Mouse (Mus musculus) lung, postnatal 4 days (tissue): ENCODE measurements around the gene Tecta.

Source experiments
- DNase-seq, 2 experiments: peaks; one replicate each; pipeline ENCODE4 v3.0.0; 2021

The Tecta gene

GRCm38 (mm10) chr9:42399829-42400228, at the start of gene Tecta:
TSS of gene Tecta (minus strand) at chr9:42399929.
- no peak for DNase-seq

- no peak for DNase-seq
Observed at GRCm38 (mm10) chr9:42449043-42449442, 49.3 kb upstream of the Tecta start.

- DNase-seq: no peak
Observed at GRCm38 (mm10) chr9:42442100-42442499, 42.4 kb upstream of the Tecta start.

- DNase-seq: no peak
Observed at GRCm38 (mm10) chr9:42441234-42441633, 41.5 kb upstream of the Tecta start.

- no peak for DNase-seq
Observed at GRCm38 (mm10) chr9:42439446-42439845, 39.7 kb upstream of the Tecta start.

GRCm38 (mm10) chr9:42432155-42432554, 32.4 kb upstream of the Tecta start:
- DNase-seq: no peak

- no peak for DNase-seq
Observed at GRCm38 (mm10) chr9:42431606-42432005, 31.9 kb upstream of the Tecta start.

GRCm38 (mm10) chr9:42428060-42428924, 28.6 kb upstream of the Tecta start:
- DNase-seq: peak; percentile 48 to 50

- DNase-seq: peak; percentile 18 to 38
Observed at GRCm38 (mm10) chr9:42426661-42427358, 27.1 kb upstream of the Tecta start.

GRCm38 (mm10) chr9:42423649-42424048, 23.9 kb upstream of the Tecta start:
- peak; percentile 36 to 37 for DNase-seq

- peak in 1 of 2 experiments; percentile 32 for DNase-seq
Observed at GRCm38 (mm10) chr9:42419687-42420086, 20.0 kb upstream of the Tecta start.

GRCm38 (mm10) chr9:42418786-42419185, 19.1 kb upstream of the Tecta start:
- DNase-seq: no peak

GRCm38 (mm10) chr9:42417352-42417952, 17.7 kb upstream of the Tecta start:
- DNase-seq: no peak

GRCm38 (mm10) chr9:42415184-42415583, 15.5 kb upstream of the Tecta start:
- DNase-seq: no peak

- no peak for DNase-seq
Observed at GRCm38 (mm10) chr9:42413345-42413744, 13.6 kb upstream of the Tecta start.

- peak; percentile 27 to 75 for DNase-seq
Observed at GRCm38 (mm10) chr9:42411296-42411695, 11.6 kb upstream of the Tecta start.

- DNase-seq: no peak
Observed at GRCm38 (mm10) chr9:42405736-42406135, 6.0 kb upstream of the Tecta start.

GRCm38 (mm10) chr9:42401486-42401885, 1.8 kb upstream of the Tecta start:
- DNase-seq: no peak

- no peak for DNase-seq
Observed at GRCm38 (mm10) chr9:42396141-42396540, 3.6 kb downstream of the Tecta start.

GRCm38 (mm10) chr9:42394903-42395302, 4.8 kb downstream of the Tecta start:
- DNase-seq: no peak

GRCm38 (mm10) chr9:42394321-42394720, 5.4 kb downstream of the Tecta start:
- no peak for DNase-seq

GRCm38 (mm10) chr9:42392927-42393326, 6.8 kb downstream of the Tecta start:
- DNase-seq: no peak

- DNase-seq: no peak
Observed at GRCm38 (mm10) chr9:42388490-42388889, 11.2 kb downstream of the Tecta start.

GRCm38 (mm10) chr9:42387038-42387437, 12.7 kb downstream of the Tecta start:
- no peak for DNase-seq
